Mouse (Mus musculus) heart, postnatal 14 days (tissue): ENCODE measurements around the gene 1700017D01Rik. TPM values are rescaled to one million over a fixed set of nuclear protein-coding genes. Genes with fewer than 3 reads are reported as not detected.
"Not testable (repeated sequence)": the region's sequence is repeated elsewhere in the genome, so short reads cannot be mapped to it uniquely, and the experiment has no call there.

Experiments
- DNase-seq, 2 experiments: peaks; one replicate each; pipeline ENCODE4 v3.0.0; 2021 to 2022
- intact Hi-C: fragments of 180-260 bp; cut with DNase I; formaldehyde crosslinking; loops from one replicate; pipeline ENCODE4 v1.15.1; 2025
- long read RNA-seq, 2 experiments: library from polyadenylated mRNA; stranded (forward); transcript quantifications; one replicate each; pipeline ENCODE4 v2.0.0; 2021
- total RNA-seq, 2 experiments: library from RNA; stranded (reverse); gene quantifications; 2 replicates each; pipeline ENCODE4 v1.2.3; 2021

Gene 1700017D01Rik
- total RNA-seq = not detected
- long read RNA-seq, experiment 1 = 0 reads
- long read RNA-seq, experiment 2 = 0 reads

GRCm38 (mm10) chr19:11130776-11131175, at the start of gene 1700017D01Rik:
TSS of gene 1700017D01Rik (minus strand) at chr19:11130876.
- intact Hi-C loops, DNase-seq: not testable (repeated sequence)

GRCm38 (mm10) chr19:11177464-11177863, 46.8 kb upstream of the 1700017D01Rik start:
- no peak for DNase-seq
- intact Hi-C loops = no loop called here

GRCm38 (mm10) chr19:11165172-11165571, 34.5 kb upstream of the 1700017D01Rik start, which contains the start of gene 1700025F22Rik:
TSS of gene 1700025F22Rik (minus strand) at chr19:11165320.
- intact Hi-C loops = no loop called here
- peak in 1 of 2 experiments; percentile 5 for DNase-seq

- DNase-seq, intact Hi-C loops: not testable (repeated sequence)
These were observed 27.2 kb upstream of the 1700017D01Rik start for GRCm38 (mm10) chr19:11157890-11158289.

- intact Hi-C loops = no loop called here
- DNase-seq = no peak
These were observed 4.7 kb upstream of the 1700017D01Rik start for GRCm38 (mm10) chr19:11135336-11135735.

GRCm38 (mm10) chr19:11134852-11135251, 4.2 kb upstream of the 1700017D01Rik start:
- intact Hi-C loops = no loop called here
- DNase-seq = no peak

GRCm38 (mm10) chr19:11129702-11130101, 974 bp downstream of the 1700017D01Rik start:
- no peak for DNase-seq
- intact Hi-C loops = no loop called here

GRCm38 (mm10) chr19:11121016-11121420, 9.7 kb downstream of the 1700017D01Rik start:
- peak; percentile 18 to 35 for DNase-seq
- intact Hi-C loops = not testable (repeated sequence)

- no peak for DNase-seq
- intact Hi-C loops = no loop called here
These were observed 11.3 kb downstream of the 1700017D01Rik start for GRCm38 (mm10) chr19:11119338-11119737.

- DNase-seq = peak in 1 of 2 experiments; percentile 28
- intact Hi-C loops = no loop called here
These were observed 22.9 kb downstream of the 1700017D01Rik start for GRCm38 (mm10) chr19:11107746-11108145.

- intact Hi-C loops = no loop called here
- DNase-seq = no peak
These were observed 28.8 kb downstream of the 1700017D01Rik start for GRCm38 (mm10) chr19:11101880-11102279.

- intact Hi-C loops = no loop called here
- no peak for DNase-seq
These were observed 32.3 kb downstream of the 1700017D01Rik start for GRCm38 (mm10) chr19:11098401-11098800.

GRCm38 (mm10) chr19:11092131-11092530, 38.5 kb downstream of the 1700017D01Rik start:
- intact Hi-C loops, DNase-seq: not testable (repeated sequence)

GRCm38 (mm10) chr19:11080934-11081333, 49.7 kb downstream of the 1700017D01Rik start, which contains the start of gene Ms4a8a:
TSS of gene Ms4a8a (minus strand) at chr19:11081102.
- intact Hi-C loops = no loop called here
- peak in 1 of 2 experiments; percentile 3 for DNase-seq

- intact Hi-C loops = no loop called here
- no peak for DNase-seq
These were observed 60.3 kb downstream of the 1700017D01Rik start for GRCm38 (mm10) chr19:11070364-11070763.

GRCm38 (mm10) chr19:11065202-11065875, 65.3 kb downstream of the 1700017D01Rik start:
- intact Hi-C loops = no loop called here
- DNase-seq = no peak

- DNase-seq = no peak
- intact Hi-C loops = no loop called here
These were observed 69.8 kb downstream of the 1700017D01Rik start for GRCm38 (mm10) chr19:11060900-11061299.

GRCm38 (mm10) chr19:11059967-11060366, 70.7 kb downstream of the 1700017D01Rik start:
- intact Hi-C loops = no loop called here

GRCm38 (mm10) chr19:11055700-11056099, 75.0 kb downstream of the 1700017D01Rik start:
- intact Hi-C loops = not testable (repeated sequence)
- DNase-seq = peak in 1 of 2 experiments; percentile 18

More at GRCm38 (mm10) chr19:11059967-11060366, 70.7 kb downstream of the 1700017D01Rik start:
- no peak for DNase-seq

GRCm38 (mm10) chr19:11053277-11053676, 77.4 kb downstream of the 1700017D01Rik start:
- intact Hi-C loops = no loop called here
- no peak for DNase-seq

- DNase-seq = no peak
- intact Hi-C loops = no loop called here
These were observed 77.8 kb downstream of the 1700017D01Rik start for GRCm38 (mm10) chr19:11052877-11053276.

GRCm38 (mm10) chr19:11050286-11050685, 80.4 kb downstream of the 1700017D01Rik start:
- DNase-seq = no peak
- intact Hi-C loops = no loop called here
